14 mouse cellular contexts compared by ENCODE assay signal in genomic region chr7:30920217-30920616, GRCm38 (mm10). TPM values are rescaled to one million over a fixed set of nuclear protein-coding genes. Genes with fewer than 3 reads are reported as not detected.
A peak's percentile ranks its signal among the peaks of the same experiment; 100 is the strongest.
DNase-seq lines count a peak whose midpoint lies in the region; ATAC-seq and TF ChIP-seq lines count a peak whose summit lies in the region.
"Had no signal": no experiment of that assay in that cellular context is flagged by ENCODE, and none has a peak within 500 bp of the region (broad histone marks: within the 10 kb centered on the region; RNA-seq: fewer than 3 reads in every experiment).

No protein-coding gene starts in this region.

- no peaks in the 10 kb centered on the region for H3K36me3 ChIP-seq in liver, postnatal 0 days (replicated peaks; ENCODE audit: insufficient read depth, low read length)
- H3K36me3 ChIP-seq: forebrain, embryonic 10.5 days; heart, embryonic 13.5 days had no signal

- no peaks in the 10 kb centered on the region for H3K9me3 ChIP-seq in liver, postnatal 0 days (ENCODE audit: low read length)
- H3K9me3 ChIP-seq: forebrain, embryonic 10.5 days; heart, embryonic 13.5 days had no signal

- no peak overlapping the region for H3K4me2 ChIP-seq in liver, postnatal 0 days (ENCODE audit: low read depth, low read length)
- H3K4me2 ChIP-seq: heart, embryonic 13.5 days; midbrain, embryonic 11.5 days had no signal

- no peak for TF ChIP-seq EP300 in liver, postnatal 0 days (IDR thresholded peaks at IDR 0.05; ENCODE audit: low read depth)

- no peaks in the 10 kb centered on the region for H3K4me1 ChIP-seq in liver, postnatal 0 days (ENCODE audit: insufficient read depth)
- H3K4me1 ChIP-seq: heart, embryonic 13.5 days had no signal

- no peak overlapping the region for H3K27ac ChIP-seq in liver, postnatal 0 days (ENCODE audit: low read depth)
- H3K27ac ChIP-seq: forebrain, embryonic 10.5 days; gastrocnemius, adult 2 months; heart, embryonic 13.5 days; liver, embryonic 14.5 days had no signal

- no peak overlapping the region for H3K4me3 ChIP-seq in liver, postnatal 0 days (ENCODE audit: low read depth, low read length)
- H3K4me3 ChIP-seq: forebrain, embryonic 10.5 days; gastrocnemius, adult 2 months; heart, embryonic 13.5 days had no signal

- TF ChIP-seq CTCF in liver, postnatal 0 days (IDR thresholded peaks at IDR 0.05; ENCODE audit: low read depth): no peak

- no peak overlapping the region for H3K9ac ChIP-seq in liver, postnatal 0 days (replicated peaks)
- H3K9ac ChIP-seq: heart, embryonic 13.5 days; liver, embryonic 14.5 days had no signal

- WGBS in liver, postnatal 0 days (ENCODE audit: insufficient replicate concordance): 50% methylated on average over 3 of the region's 3 CpGs

- no peaks in the 10 kb centered on the region for H3K27me3 ChIP-seq in liver, postnatal 0 days (ENCODE audit: insufficient read depth, low read length)

- peak; percentile 35; the same call in 1 of the 2 replicates for ATAC-seq in liver, postnatal 0 days

- DNase-seq in kidney, postnatal 4 days: peak; percentile 28 to 47
- DNase-seq in kidney, adult 11 months: no peak
- peak; percentile 35 to 64 for DNase-seq in CD8-positive naive resting alpha-beta T cell, adult 2 months (ENCODE audit: low read depth in 2 of 2, low spot score in 2 of 2)
- DNase-seq in c-Kit-positive CD71-positive TER-119-negative erythroid progenitor cells, embryonic 14.5 days (ENCODE audit: low read depth): peak; percentile 30
- DNase-seq in liver, postnatal 0 days: peak; percentile 71
- DNase-seq in urinary bladder, postnatal 14 days (ENCODE audit: low spot score): no peak
- DNase-seq in right cerebral cortex, postnatal 14 days: no peak
- no peak for DNase-seq in right cerebral cortex, postnatal 36 days (ENCODE audit: low spot score in 2 of 2)
- DNase-seq: gastrocnemius, adult 2 months had no signal

RNA-seq across cellular contexts. Expression of gene Hamp2, which starts 4.3 kb away (rescaled TPM):
- 0.49 TPM in 1 of 2 replicates, not detected in the other for polyA plus RNA-seq in liver, postnatal 0 days (2015; fragmentation: Nextera tagmentation; extraction: Ambion mirVana)
- polyA plus RNA-seq: forebrain, embryonic 10.5 days; heart, embryonic 13.5 days; liver, embryonic 14.5 days; midbrain, embryonic 11.5 days; neural tube, embryonic 11.5 days had no signal

RNA-seq across cellular contexts. Expression of gene Mag, which starts 5.5 kb away (rescaled TPM):
- polyA plus RNA-seq in liver, postnatal 0 days (2015; fragmentation: Nextera tagmentation; extraction: Ambion mirVana): 0.47 and 0.51 TPM in 2 replicates

RNA-seq across cellular contexts. Expression of gene Hamp, which starts 23.6 kb away (rescaled TPM):
- polyA plus RNA-seq in liver, postnatal 0 days (2015; fragmentation: Nextera tagmentation; extraction: Ambion mirVana): 142 and 248 TPM in 2 replicates
- polyA plus RNA-seq: forebrain, embryonic 10.5 days; neural tube, embryonic 11.5 days had no signal

RNA-seq across cellular contexts. Expression of gene Usf2, which starts 36.4 kb away (rescaled TPM):
- polyA plus RNA-seq in liver, postnatal 0 days (2015; fragmentation: Nextera tagmentation; extraction: Ambion mirVana): 11.6 and 12.0 TPM in 2 replicates

RNA-seq across cellular contexts. Expression of gene Cd22, which starts 40.1 kb away (rescaled TPM):
- polyA plus RNA-seq in liver, postnatal 0 days (2015; fragmentation: Nextera tagmentation; extraction: Ambion mirVana): 1.5 and 2.2 TPM in 2 replicates
- polyA plus RNA-seq: forebrain, embryonic 10.5 days; heart, embryonic 13.5 days; midbrain, embryonic 11.5 days had no signal

Comparison
In these comparisons a context has a peak if more than half of its experiments do, and no peak if none do; other contexts are left out.
1. DNase-seq: peak in kidney, postnatal 4 days (2 of 2), CD8-positive naive resting alpha-beta T cell, adult 2 months (2 of 2), c-Kit-positive CD71-positive TER-119-negative erythroid progenitor cells, embryonic 14.5 days (single experiment) and liver, postnatal 0 days (single experiment); none in kidney, adult 11 months (single experiment), urinary bladder, postnatal 14 days (single experiment), right cerebral cortex, postnatal 14 days (single experiment) and right cerebral cortex, postnatal 36 days (0 of 2).